Mouse (Mus musculus) left cerebral cortex, adult 8-10 months (tissue): ENCODE data around the gene Cdkal1. TPM values are rescaled to one million over a fixed set of nuclear protein-coding genes. Genes with fewer than 3 reads are reported as not detected.
A peak's percentile ranks its signal among the peaks of the same experiment; 100 is the strongest.

Experiments used
- DNase-seq, 2 experiments: peaks; one replicate each; pipeline ENCODE4 v3.0.0; 2022; ENCODE audit warnings: low spot score in 2 of 2
- total RNA-seq, 4 experiments: library from RNA; stranded (reverse); gene quantifications; 2 replicates each; pipeline ENCODE4 v1.2.4; 2022

Cdkal1 gene
- total RNA-seq, 4 experiments from 2014 or later = 21.7 to 40.8 (median 26.9) TPM

- no peak for DNase-seq
These were observed 494.6 kb downstream of the Cdkal1 start for GRCm38 (mm10) chr13:29360899-29361298.

DNA sequence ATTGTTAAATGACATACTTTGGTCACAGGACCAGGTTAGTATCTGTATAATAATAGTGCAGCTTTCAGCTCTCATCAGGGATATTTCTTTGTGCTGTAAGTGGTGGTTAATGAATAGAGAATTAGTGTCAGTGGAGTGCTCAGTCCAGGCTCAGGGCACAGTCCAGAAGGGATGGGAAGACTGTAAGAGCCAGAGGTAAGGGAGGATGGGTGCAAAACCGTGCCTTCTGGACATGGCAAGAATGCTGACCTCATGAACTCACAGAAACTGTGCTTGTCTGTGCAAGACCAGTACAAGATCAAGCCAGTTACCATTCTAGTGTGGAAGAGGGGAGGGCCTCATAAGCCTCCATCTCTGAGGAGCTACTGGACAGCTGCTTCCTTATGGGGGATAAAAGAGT, 496.1 kb downstream of the Cdkal1 start:
- DNase-seq = no peak

- no peak for DNase-seq
These were observed 498.0 kb downstream of the Cdkal1 start for GRCm38 (mm10) chr13:29357483-29357882.

- no peak for DNase-seq
These were observed 499.4 kb downstream of the Cdkal1 start for GRCm38 (mm10) chr13:29356158-29356485.

DNA sequence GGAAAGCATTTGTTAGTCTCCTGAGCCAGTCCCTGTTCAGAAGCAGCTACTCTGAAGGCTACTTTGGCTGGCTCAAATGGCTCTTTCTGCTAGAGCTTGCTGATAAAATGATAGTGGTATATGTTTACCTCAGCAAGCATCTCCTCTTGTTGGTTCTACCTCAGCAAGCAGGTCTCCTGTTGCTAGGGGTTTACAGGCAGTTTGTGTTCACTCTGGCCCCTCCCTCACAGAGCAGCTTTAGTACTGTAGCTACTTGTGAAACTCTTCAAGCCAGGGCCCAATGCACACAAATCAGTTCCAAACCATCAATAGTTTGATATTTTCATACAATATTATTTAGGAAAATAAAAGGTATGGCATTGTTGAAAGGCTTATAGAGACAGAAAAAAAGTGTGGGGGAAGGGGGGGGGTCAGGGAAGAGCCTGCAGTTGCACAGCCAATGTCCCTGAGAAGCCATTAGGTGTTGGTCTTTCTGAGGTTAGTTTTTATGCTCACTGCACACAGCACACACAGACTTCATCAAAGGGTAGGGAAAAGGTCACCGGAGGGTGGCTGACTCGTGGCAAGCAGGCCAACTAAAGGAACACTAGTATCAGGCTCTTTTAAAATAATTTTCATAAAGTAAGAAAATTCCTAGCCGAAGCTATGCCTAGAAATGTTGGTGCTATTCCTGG, 499.9 kb downstream of the Cdkal1 start:
- no peak for DNase-seq

DNA sequence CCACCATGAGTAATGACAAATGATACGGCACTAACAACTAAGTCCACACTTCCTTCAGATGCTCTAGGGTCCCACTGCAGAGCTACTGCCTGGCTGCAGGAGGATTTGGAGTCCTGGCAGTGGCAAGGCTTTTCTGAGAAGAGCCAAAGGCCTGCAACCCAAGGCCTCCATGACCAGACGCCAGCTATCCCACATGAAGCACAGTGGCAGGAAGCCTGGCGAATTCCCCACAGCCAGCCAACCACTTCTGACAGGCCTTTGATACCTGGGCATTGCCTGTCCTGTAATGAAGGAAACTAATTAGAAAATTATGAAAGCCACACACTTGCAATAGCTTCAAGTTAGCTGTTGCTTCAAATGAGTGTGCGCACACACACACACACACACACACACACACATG, 500.5 kb downstream of the Cdkal1 start:
- DNase-seq = no peak

GRCm38 (mm10) chr13:29353888-29354415, 501.5 kb downstream of the Cdkal1 start:
- no peak for DNase-seq

GRCm38 (mm10) chr13:29351023-29351684, 504.3 kb downstream of the Cdkal1 start:
- no peak for DNase-seq

GRCm38 (mm10) chr13:29350004-29350403, 505.5 kb downstream of the Cdkal1 start:
- no peak for DNase-seq

GRCm38 (mm10) chr13:29349386-29349961, 506.0 kb downstream of the Cdkal1 start:
- no peak for DNase-seq

GRCm38 (mm10) chr13:29348331-29348730, 507.1 kb downstream of the Cdkal1 start:
- no peak for DNase-seq

GRCm38 (mm10) chr13:29332640-29333412, 522.6 kb downstream of the Cdkal1 start:
- no peak for DNase-seq

DNA sequence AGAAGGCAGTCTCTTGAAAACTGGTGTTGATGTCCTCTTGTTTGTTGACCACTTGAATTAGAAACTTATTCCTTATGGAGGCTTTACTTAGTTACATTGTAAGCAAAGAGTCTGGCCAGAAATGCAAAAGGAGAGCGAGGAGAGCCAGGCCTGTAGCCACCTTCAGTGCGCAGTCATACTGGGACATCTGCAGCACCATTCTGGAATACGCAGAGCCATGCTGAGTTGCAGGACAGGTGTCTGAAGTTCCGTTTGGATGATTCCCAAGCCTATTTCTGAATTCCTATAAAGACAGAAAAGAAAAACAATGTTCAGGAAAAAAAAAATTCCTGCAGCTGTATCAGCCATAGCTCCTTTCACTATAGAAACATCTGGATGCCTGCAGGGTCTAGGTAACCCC, 529.5 kb downstream of the Cdkal1 start:
- DNase-seq = no peak

GRCm38 (mm10) chr13:29320421-29320820, 535.1 kb downstream of the Cdkal1 start:
- DNase-seq = no peak

- DNase-seq = peak in 1 of 2 experiments; percentile 23
These were observed 537.8 kb downstream of the Cdkal1 start for GRCm38 (mm10) chr13:29317703-29318102.

- no peak for DNase-seq
These were observed 539.2 kb downstream of the Cdkal1 start for GRCm38 (mm10) chr13:29316271-29316670.

GRCm38 (mm10) chr13:29312026-29312425, 543.4 kb downstream of the Cdkal1 start:
- no peak for DNase-seq

DNA sequence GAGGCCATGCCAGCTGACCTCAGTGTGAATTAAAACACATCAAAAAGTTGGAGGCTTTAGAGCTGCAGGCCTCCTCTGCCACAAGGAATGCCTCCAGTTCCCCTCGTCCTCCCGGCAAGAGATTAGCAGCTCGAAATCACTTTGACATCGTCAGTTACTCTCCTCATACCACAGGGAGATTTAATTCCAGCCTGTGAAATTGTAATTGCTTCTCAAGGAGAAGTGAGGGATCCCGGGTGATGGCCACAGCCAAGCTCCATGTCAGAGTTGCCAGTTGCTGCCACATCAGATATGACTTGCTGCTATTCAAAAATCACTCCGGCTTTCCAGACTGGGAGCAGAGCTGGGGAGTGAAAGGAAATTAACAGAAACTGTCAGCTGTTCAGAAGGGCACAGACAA, 548.1 kb downstream of the Cdkal1 start:
- DNase-seq = no peak

- DNase-seq = no peak
These were observed 562.8 kb downstream of the Cdkal1 start for GRCm38 (mm10) chr13:29292608-29293240.

DNA sequence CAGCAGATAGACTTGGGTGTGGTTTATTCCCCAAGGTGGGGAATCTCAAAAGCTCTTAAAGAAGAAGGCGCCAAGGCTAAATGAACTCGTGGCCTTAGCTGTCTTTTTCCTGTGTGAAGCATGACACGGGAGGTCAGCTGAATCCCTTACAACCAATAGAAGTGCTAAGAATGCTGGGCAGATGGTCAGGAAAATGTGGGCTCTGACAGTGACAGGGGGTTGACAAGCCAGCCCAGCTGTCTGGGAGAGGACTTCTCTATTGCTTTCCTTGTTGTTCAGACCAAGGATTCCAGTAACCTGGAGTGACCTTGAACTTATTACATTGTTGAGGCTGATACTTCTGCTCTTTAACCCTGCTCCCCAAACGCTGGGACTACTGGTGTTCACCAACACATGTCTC, 564.9 kb downstream of the Cdkal1 start:
- DNase-seq = no peak

GRCm38 (mm10) chr13:29285058-29285457, 570.4 kb downstream of the Cdkal1 start:
- no peak for DNase-seq
